Mouse (Mus musculus) megakaryocyte, embryonic 14.5 days (primary cell): ENCODE data around the gene Gja3. TPM values are rescaled to one million over a fixed set of nuclear protein-coding genes. Genes with fewer than 3 reads are reported as not detected.

Experiments
- H3K27me3 ChIP-seq: replicated peaks from 2 replicates; pipeline ENCODE3; 2012; ENCODE audit warnings: inconsistent platforms
- H3K36me3 ChIP-seq: replicated peaks from 2 replicates; pipeline ENCODE3; 2012; ENCODE audit warnings: low read length, inconsistent platforms, mixed read lengths
- H3K4me1 ChIP-seq: 2 replicates; pipeline ENCODE4 v1.6.1; 2012; ENCODE audit warnings: inconsistent platforms
- H3K4me3 ChIP-seq: replicated peaks from 2 replicates; pipeline ENCODE3; 2012; ENCODE audit warnings: moderate library complexity, mild to moderate bottlenecking, inconsistent platforms
- H3K9me3 ChIP-seq: 2 replicates; pipeline ENCODE4 v1.6.1; 2012; ENCODE audit warnings: inconsistent platforms
- FLI1 ChIP-seq: IDR thresholded peaks from 2 replicates; pipeline ENCODE4 v1.6.1; 2012; ENCODE audit warnings: low read length, inconsistent platforms, mixed read lengths
- GATA1 ChIP-seq: IDR thresholded peaks from 3 replicates; pipeline ENCODE4 v1.6.1; 2012; ENCODE audit warnings: mixed read lengths, low read length, inconsistent platforms, borderline replicate concordance
- polyA plus RNA-seq: library from polyadenylated mRNA; stranded (reverse); fragments of >175 nt; gene quantifications from 2 replicates; pipeline ENCODE4 v1.2.3, GENCODE M21; 2012; ENCODE audit warnings: low replicate concordance; ENCODE audit not compliant: insufficient read depth

Gja3 gene
- not detected in 2 replicates for polyA plus RNA-seq

DNA sequence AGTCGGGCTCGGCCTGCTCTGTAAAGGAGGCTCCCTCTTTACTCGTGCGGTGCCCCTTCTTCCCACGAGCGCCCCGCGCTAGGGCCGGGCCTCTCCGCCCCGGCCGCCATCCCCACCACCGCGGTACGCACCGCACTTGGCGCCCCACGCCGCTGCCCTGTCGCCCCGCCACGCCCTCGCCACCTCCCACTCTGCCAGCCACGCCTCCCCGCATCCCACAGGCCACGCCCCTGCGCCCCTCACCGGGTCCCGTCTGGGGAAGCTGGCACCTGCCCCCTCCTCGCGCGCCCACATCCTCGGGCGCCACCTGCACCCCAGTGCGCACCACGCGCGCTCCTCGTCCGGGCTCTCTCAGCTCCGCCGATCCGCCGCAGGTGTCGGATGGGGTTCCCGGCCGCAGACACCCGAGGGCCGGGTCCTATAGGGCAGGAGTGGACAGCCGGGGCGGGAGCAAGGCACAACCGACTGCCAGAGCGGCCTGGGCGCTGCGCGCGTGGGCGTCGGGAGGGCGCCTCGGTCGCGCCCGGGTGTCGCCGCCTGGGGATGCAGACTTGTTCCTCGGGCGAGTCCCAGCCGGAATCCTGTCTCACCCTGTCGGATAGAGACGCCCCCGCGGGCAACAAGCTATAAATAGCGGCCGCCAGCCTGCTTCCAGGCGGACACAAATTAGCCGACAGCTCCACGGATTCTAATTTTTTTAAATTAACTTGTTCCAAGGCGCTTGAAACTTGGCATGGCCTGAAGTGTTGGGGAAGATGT is at the start of gene Gja3:
Gene Gja3, minus strand, starts transcription at position 538 of the 759 bp plus-strand sequence.
- Histone ChIP-seq H3K27me3 (peaks cover 52% of the 10 kb centered on the region), H3K9me3 (no peaks in the 10 kb centered on the region), H3K4me3 (peak within 1 kb of the TSS; percentile 83), H3K4me1 (peaks cover 8% of the 10 kb centered on the region), H3K36me3 (no peaks in the 10 kb centered on the region)
- no peak for TF ChIP-seq FLI1
- TF ChIP-seq GATA1: no peak

DNA sequence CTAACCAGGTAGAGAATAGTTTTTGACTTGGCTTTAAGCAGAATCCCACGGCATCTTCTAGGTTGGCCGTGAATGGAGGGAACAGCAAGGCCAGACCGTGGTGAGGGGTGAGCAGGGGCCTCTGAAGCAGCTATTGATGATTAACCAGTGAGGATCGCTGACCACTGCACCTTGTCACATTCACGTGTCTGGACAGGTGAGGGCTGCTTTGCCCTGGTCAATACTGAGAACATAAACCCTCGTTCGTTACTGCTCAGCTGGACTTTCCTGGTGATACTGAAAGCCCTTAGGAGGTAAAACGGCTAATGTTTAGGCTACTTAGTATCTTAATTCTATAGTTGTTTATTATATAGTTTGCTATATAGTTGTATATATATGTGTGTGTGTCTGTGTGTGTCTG is 49.2 kb upstream of the Gja3 start:
- Histone ChIP-seq H3K4me1 (peaks cover 16% of the 10 kb centered on the region), H3K27me3 (peaks cover 70% of the 10 kb centered on the region), H3K36me3 (no peaks in the 10 kb centered on the region), H3K4me3 (no peak overlapping the region), H3K9me3 (no peaks in the 10 kb centered on the region)
- TF ChIP-seq FLI1 (no peak), GATA1 (no peak)

DNA sequence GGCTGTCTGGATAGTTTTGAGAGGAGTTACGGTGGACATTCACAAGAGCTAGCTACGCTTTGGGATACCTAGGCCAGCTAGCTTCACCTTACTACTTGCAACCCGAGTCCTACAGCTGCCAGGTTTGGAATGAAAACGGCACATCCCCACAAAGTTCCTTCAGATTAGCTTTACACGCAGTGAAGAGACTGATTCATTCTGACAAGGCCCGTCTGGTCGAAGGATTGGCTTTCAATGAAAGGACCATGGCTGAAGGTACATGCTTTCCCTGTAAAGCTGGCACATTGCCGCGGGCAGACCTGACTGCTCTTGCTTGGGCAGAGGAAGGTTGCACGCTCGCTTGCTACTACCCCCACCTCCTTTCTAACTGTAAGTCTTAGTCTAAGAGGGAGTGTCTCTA is 47.8 kb upstream of the Gja3 start:
- Histone ChIP-seq H3K4me3 (no peak overlapping the region), H3K36me3 (no peaks in the 10 kb centered on the region), H3K4me1 (peaks cover 16% of the 10 kb centered on the region), H3K9me3 (no peaks in the 10 kb centered on the region), H3K27me3 (peaks cover 71% of the 10 kb centered on the region)
- no peak for TF ChIP-seq FLI1
- TF ChIP-seq GATA1: no peak

DNA sequence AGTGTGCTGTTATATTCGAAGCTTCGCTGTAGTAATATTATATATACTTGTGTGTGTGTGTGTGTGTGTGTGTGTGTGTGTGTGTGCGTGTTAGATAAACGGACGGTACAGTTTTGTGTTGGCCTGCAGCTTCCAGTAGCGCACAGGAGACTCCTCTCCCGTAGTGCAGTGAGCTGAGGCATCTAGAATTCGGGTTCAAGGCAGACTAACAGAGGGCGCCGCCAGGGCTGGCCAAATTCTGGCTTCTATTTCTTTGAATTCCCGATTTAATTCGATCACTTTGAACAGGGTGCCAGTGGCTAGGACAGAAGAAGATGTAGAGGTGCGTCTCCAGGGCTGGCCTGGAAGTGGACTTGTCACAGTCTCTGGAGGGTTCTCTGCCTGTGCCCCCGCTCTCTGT is 47.2 kb upstream of the Gja3 start:
- Histone ChIP-seq H3K4me1 (peaks cover 16% of the 10 kb centered on the region), H3K36me3 (no peaks in the 10 kb centered on the region), H3K27me3 (peaks cover 73% of the 10 kb centered on the region), H3K4me3 (no peak overlapping the region), H3K9me3 (no peaks in the 10 kb centered on the region)
- no peak for TF ChIP-seq GATA1
- TF ChIP-seq FLI1: no peak

DNA sequence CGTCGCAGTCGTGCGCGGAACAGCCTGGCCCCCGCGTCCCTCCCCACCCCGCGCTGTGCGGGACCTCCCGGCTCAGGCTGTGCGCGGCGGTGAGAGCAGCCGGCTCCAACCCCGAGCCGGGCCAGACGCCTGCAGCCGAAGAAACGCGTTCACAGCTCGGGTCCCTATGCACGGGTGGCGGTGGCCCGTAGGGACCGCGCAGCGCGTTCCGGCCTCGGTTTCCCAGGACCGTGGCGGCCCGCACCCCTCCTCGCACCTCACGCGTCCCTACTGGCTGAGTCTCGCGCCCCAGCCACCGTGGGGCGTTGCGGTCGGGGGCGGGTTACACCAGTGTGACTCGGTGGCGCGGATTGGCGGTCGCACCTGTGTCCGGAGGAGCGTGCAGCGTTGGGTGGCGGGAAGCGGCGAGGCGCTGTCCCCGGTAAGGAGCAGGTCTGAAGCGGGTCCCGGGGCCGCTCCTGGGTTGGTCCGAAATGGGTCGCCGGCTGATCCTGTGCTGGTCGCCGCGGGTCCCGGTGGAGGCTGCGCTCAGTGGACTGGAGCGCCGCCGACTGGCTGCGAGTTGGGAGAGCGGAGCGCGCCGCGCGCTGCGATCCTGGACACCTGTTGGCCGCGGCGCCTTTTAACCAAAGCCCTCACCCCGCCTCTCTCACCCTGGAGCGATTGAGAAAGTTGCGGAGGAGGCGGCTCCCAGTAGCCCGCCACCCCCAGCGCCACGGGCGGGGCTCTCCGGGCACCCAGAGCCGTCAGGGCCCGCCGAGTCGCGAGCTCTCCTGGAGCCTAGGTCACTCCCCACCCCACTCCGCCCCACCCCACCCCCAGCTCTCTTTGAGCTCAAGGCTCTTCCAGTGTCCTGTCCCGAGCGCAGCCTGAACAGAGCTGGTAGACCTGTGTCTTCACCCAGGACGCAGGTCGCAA is 46.5 kb upstream of the Gja3 start, which contains the start of gene Gjb2:
Gene Gjb2, minus strand, starts transcription at position 597 of the 918 bp plus-strand sequence.
- peaks cover 74% of the 10 kb centered on the region for H3K27me3 ChIP-seq
- peak within 1 kb of the TSS; percentile 90 for H3K4me3 ChIP-seq

DNA sequence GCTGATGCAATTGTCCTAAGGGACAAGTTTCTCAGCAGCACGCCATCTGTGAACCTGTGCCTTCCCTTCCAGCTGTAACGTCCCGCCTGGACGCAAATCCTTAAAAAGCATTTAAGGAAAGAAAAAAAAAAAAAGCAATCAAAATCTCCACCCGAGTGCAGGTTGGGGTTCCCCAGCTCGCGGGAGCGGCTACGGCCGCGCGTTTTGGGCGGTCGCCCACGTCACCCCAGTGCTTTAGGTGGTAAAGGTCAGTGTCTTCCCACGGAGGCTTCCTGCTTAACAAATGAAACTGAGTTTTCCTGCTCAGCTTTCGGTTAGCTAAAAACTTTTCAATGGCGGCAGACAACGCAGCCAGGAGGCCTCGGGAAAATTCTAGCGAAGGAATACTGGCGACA is 45.8 kb upstream of the Gja3 start:
- Histone ChIP-seq H3K4me1 (peaks cover 16% of the 10 kb centered on the region), H3K4me3 (peak overlapping the region; percentile 90)

More for the DNA sequence above, 46.5 kb upstream of the Gja3 start, which contains the start of gene Gjb2:
- Histone ChIP-seq H3K9me3 (no peaks in the 10 kb centered on the region), H3K36me3 (no peaks in the 10 kb centered on the region), H3K4me1 (peaks cover 16% of the 10 kb centered on the region)
- no peak for TF ChIP-seq FLI1
- no peak for TF ChIP-seq GATA1

DNA sequence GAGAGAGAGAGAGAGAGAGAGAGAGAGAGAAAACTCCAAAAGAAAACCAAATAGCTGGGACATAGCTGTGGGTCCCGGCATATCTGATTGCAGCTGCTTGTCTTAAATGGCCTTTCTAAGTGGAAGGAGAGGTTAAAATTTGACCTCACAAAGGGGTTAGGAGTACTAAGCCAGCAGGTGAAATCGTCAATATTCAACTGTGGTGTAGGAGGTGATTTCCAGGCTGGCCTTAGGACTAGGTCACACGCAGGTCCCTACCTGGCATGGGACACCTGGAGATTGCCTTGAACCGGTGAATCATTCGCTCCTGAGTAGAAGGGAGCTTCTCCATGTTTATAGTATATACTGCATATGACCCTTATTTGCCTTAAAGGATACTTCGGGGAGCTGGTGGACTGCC is 45.2 kb upstream of the Gja3 start:
- Histone ChIP-seq H3K9me3 (no peaks in the 10 kb centered on the region), H3K36me3 (no peaks in the 10 kb centered on the region), H3K4me3 (no peak overlapping the region), H3K27me3 (peaks cover 75% of the 10 kb centered on the region), H3K4me1 (peaks cover 16% of the 10 kb centered on the region)
- TF ChIP-seq FLI1: no peak
- no peak for TF ChIP-seq GATA1

More for the DNA sequence above, 45.8 kb upstream of the Gja3 start:
- peaks cover 76% of the 10 kb centered on the region for H3K27me3 ChIP-seq
- TF ChIP-seq GATA1 (no peak), FLI1 (no peak)
- H3K9me3 ChIP-seq: no peaks in the 10 kb centered on the region
- H3K36me3 ChIP-seq: no peaks in the 10 kb centered on the region

DNA sequence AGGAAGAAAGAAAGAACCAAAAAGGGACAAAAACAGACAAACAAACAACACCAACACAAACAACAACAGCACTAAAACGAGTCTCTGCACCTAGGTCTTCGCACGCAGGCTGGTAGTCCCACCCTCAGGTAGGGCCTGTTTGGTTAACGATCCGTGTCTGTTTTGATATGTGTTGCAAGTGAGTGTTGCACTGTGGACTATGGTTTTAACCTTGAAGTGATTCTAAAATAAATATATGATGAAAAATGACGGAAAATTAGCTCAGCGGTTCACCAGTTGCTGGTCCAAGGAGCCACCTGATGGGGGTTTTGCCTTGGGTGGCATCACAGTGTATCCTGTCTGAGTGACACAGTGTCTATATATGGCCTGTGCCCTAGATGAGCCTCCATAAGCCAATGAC is 43.7 kb upstream of the Gja3 start:
- TF ChIP-seq FLI1: no peak
- peaks cover 67% of the 10 kb centered on the region for H3K27me3 ChIP-seq
- H3K9me3 ChIP-seq: no peaks in the 10 kb centered on the region

DNA sequence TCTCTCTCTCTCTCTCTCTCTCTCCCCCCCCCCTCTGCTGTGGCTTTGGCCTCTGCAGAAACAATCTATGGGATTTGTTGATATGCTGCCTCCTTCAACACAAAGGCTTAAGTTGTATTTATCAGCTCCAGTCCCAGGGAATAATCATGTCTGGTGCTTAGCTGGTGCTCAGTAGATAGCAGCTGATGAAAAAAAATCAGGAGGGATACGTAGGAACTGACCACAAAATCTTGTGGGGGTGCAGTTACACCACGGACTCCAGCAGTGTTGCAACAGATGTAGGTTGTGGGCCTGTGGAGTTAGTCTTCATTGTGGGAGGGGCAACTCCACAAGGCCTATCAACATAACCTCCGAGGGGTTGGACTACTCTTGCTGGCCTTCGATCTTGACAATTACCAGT is 38.0 kb upstream of the Gja3 start:
- no peaks in the 10 kb centered on the region for H3K4me1 ChIP-seq
- H3K9me3 ChIP-seq: no peaks in the 10 kb centered on the region
- H3K27me3 ChIP-seq: peaks cover 27% of the 10 kb centered on the region
- TF ChIP-seq GATA1 (no peak), FLI1 (no peak)
- no peak overlapping the region for H3K4me3 ChIP-seq
- no peaks in the 10 kb centered on the region for H3K36me3 ChIP-seq

More for the DNA sequence above, 43.7 kb upstream of the Gja3 start:
- H3K36me3 ChIP-seq: no peaks in the 10 kb centered on the region
- H3K4me1 ChIP-seq: peaks cover 16% of the 10 kb centered on the region
- H3K4me3 ChIP-seq: no peak overlapping the region
